17 mouse cellular contexts compared by ENCODE assay signal in the genomic region with DNA sequence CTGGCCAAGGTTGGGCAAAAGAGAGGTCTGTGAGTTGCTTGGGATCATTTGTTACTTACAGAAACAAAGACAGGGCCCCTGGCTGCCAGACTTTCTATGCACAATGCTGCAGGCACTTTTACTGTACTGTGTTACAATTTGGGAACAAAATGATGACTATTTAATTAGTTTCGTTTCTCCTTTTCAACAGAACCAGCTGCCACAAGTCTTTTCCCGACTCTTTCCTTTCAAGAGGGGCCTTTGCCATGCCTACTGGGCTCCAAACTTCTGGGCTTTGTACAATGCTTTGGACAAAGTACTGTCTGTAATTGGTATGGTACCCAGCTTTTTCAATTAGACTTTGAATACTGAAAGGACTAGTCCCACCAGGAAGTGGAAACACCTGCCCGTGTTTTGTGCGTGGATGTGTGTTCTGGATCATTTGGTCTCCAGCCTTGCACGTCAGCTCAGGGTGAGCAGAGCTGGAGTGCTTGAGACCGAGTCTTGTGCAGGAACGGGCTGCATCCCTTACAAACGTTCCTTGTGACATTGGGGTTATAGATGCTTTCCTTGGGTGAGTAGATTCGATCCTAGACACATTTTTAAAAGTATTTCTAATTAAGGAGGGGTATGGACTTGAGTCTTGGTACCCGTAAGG. TPM values are rescaled to one million over a fixed set of nuclear protein-coding genes. Genes with fewer than 3 reads are reported as not detected.
"Had no signal": no experiment of that assay in that cellular context is flagged by ENCODE, and none has a peak within 500 bp of the region (broad histone marks: within the 10 kb centered on the region; RNA-seq: fewer than 3 reads in every experiment).

No protein-coding gene starts in this region.

- H3K9ac ChIP-seq: liver, embryonic 13.5 days; liver, postnatal 0 days; lung, embryonic 15.5 days; neural tube, embryonic 12.5 days had no signal

- ATAC-seq: liver, postnatal 0 days had no signal

- H3K9me3 ChIP-seq: limb, embryonic 10.5 days; liver, embryonic 13.5 days; lung, embryonic 15.5 days; neural tube, embryonic 12.5 days had no signal

- H3K27ac ChIP-seq: kidney, postnatal 0 days; left cerebral cortex, adult 2 months; limb, embryonic 10.5 days; liver, embryonic 13.5 days; lung, embryonic 15.5 days; neural tube, embryonic 12.5 days; stomach, postnatal 0 days had no signal

- DNase-seq: kidney, adult 9 months; kidney, postnatal 36 days; layer of hippocampus, adult 9-11 months; liver, embryonic 13.5 days; liver, postnatal 0 days; lung, postnatal 14 days; midbrain, embryonic 14.5 days; thymus, adult 18-20 months; thymus, postnatal 14 days had no signal

- H3K4me2 ChIP-seq: liver, embryonic 13.5 days; lung, embryonic 15.5 days; neural tube, embryonic 12.5 days had no signal

- H3K4me1 ChIP-seq: limb, embryonic 10.5 days; liver, embryonic 13.5 days; lung, embryonic 15.5 days; neural tube, embryonic 12.5 days had no signal

- H3K4me3 ChIP-seq: left cerebral cortex, adult 2 months; limb, embryonic 10.5 days; liver, embryonic 13.5 days; lung, embryonic 15.5 days; neural tube, embryonic 12.5 days had no signal

- H3K27me3 ChIP-seq: liver, embryonic 13.5 days; lung, embryonic 15.5 days; neural tube, embryonic 12.5 days had no signal

RNA-seq across cellular contexts. Expression of gene Thrsp, which starts 33.9 kb away (rescaled TPM):
- total RNA-seq: monocyte, adult 5-6 weeks; neutrophil, adult 5-6 weeks had no signal
- polyA plus RNA-seq: liver, embryonic 13.5 days had no signal
